Mouse (Mus musculus) heart, embryonic 13.5 days (tissue): ENCODE measurements around the gene Naa16. TPM values are rescaled to one million over a fixed set of nuclear protein-coding genes. Genes with fewer than 3 reads are reported as not detected.
A peak's percentile ranks its signal among the peaks of the same experiment; 100 is the strongest.

Experiments used
- ATAC-seq: fragments of 200-750 bp; cut with Nextera tagmentation; 2 replicates; pipeline ENCODE4 v1.8.0; 2017; ENCODE audit warnings: moderate TSS enrichment; ENCODE audit not compliant: insufficient number of reproducible peaks, low FRiP score, low TSS enrichment; ENCODE audit errors: extremely low read depth
- H3K27ac ChIP-seq: fragments of 300-500 bp; sonication (generic); replicated peaks from 2 replicates; pipeline ENCODE4 v1.5.1; 2015; ENCODE audit warnings: moderate library complexity, mild to moderate bottlenecking, inconsistent platforms
- H3K27me3 ChIP-seq: fragments of 300-500 bp; sonication (generic); replicated peaks from 2 replicates; pipeline ENCODE4 v1.6.1; 2015; ENCODE audit warnings: mild to moderate bottlenecking, inconsistent platforms
- H3K36me3 ChIP-seq: fragments of 300-500 bp; sonication (generic); 2 replicates; pipeline ENCODE4 v1.6.1; 2015; ENCODE audit warnings: mild to moderate bottlenecking, inconsistent platforms
- H3K4me1 ChIP-seq: fragments of 300-500 bp; sonication (generic); 2 replicates; pipeline ENCODE4 v1.6.1; 2015; ENCODE audit warnings: inconsistent platforms
- H3K4me2 ChIP-seq: fragments of 300-500 bp; sonication (generic); 2 replicates; pipeline ENCODE4 v1.6.1; 2015; ENCODE audit warnings: inconsistent platforms, mild to moderate bottlenecking, moderate library complexity
- H3K4me3 ChIP-seq: fragments of 300-500 bp; sonication (generic); 2 replicates; pipeline ENCODE4 v1.5.1; 2015; ENCODE audit warnings: moderate library complexity, mild to moderate bottlenecking, inconsistent platforms
- H3K9ac ChIP-seq: fragments of 300-500 bp; sonication (generic); 2 replicates; pipeline ENCODE4 v1.6.1; 2015; ENCODE audit warnings: inconsistent platforms, mild to moderate bottlenecking, moderate library complexity
- H3K9me3 ChIP-seq: fragments of 300-500 bp; sonication (generic); 2 replicates; pipeline ENCODE4 v1.6.1; 2016; ENCODE audit warnings: inconsistent platforms
- WGBS: fragments of 180-500 bp; shearing (Covaris S2); methylation state at CpG from one replicate; pipeline ENCODE4 v1.1.7; 2015; ENCODE audit warnings: mixed read lengths; 5-methylcytosine and 5-hydroxymethylcytosine counted together
- polyA plus RNA-seq: library from polyadenylated mRNA; unstranded; fragments of >200 nt; fragmentation: Nextera tagmentation; extraction: Ambion mirVana; gene quantifications from 2 replicates; pipeline ENCODE4 v1.2.1, GENCODE M21; 2015

Gene Naa16
- polyA plus RNA-seq, 1 experiment from 2014 or later, result 18.9 TPM

DNA sequence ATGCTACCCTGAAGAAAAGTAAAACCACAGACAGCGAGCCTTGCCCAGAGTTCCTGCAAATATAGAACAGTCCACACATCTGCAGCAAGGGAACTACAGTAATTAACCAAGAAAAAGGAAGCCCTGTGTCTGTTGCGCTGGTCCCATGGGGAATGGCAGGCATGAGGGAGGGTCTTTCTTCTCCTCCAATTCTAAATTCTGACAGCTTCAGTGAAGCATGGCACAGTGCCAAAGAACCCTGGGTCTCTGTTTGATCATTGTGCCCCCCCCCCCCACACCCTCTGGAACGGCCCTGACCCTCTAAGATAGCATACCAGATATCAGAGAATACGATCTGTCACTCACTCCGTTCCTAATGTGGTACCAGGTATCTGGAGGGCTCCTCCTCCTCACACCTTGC lies 93.7 kb downstream of the Naa16 start:
- no peak for ATAC-seq
- Histone ChIP-seq H3K9ac (no peak overlapping the region), H3K27me3 (peaks cover 26% of the 10 kb centered on the region), H3K4me2 (no peak overlapping the region), H3K4me1 (peaks cover 38% of the 10 kb centered on the region), H3K36me3 (no peaks in the 10 kb centered on the region), H3K4me3 (no peak overlapping the region), H3K27ac (no peak overlapping the region), H3K9me3 (no peaks in the 10 kb centered on the region)
- 48% methylated on average over 5 of the region's 5 CpGs for WGBS

DNA sequence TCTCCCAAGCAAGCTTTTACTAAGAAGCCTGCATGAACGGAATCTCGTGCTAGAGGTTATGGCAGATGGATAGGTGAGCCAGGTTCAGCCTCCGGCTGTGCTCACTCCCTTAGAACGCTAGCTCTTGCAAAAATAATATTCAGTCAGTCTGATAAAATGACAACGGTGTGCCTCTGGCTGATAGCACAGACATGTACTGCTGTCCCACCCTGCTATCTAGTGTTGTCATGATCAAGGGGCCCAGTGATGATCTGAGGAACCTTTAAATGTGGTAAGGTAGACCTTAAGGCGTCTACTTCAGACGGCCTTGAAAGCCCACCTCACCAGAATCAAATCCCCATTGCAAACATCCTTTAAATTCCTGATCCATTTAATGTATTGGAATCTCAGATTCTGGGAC lies 94.4 kb downstream of the Naa16 start:
- Histone ChIP-seq H3K27me3 (peaks cover 26% of the 10 kb centered on the region), H3K4me3 (no peak overlapping the region), H3K36me3 (no peaks in the 10 kb centered on the region), H3K4me2 (no peak overlapping the region), H3K9ac (no peak overlapping the region), H3K27ac (no peak overlapping the region), H3K4me1 (peaks cover 40% of the 10 kb centered on the region), H3K9me3 (no peaks in the 10 kb centered on the region)
- no peak for ATAC-seq
- 62% methylated on average over 7 of the region's 7 CpGs for WGBS

DNA sequence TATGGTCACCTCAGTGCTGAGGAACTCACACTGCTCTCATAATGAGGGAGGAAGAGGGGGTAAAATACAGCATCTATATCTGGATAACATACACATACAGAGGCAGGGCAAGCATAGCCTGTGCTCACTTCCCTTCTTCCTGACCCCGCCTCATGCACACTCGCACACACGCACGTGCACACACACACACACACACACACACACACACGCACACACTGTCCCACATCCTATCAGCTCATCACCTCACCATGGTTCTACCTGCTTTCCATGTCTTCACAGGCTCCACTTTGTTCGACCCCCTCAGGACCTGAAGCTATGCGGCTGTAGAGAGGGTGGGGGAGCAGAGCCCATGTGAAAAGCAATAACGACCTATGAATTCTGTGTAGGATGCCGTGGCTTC lies 95.0 kb downstream of the Naa16 start:
- Histone ChIP-seq H3K4me1 (peaks cover 39% of the 10 kb centered on the region), H3K27ac (no peak overlapping the region), H3K4me3 (no peak overlapping the region), H3K9me3 (no peaks in the 10 kb centered on the region), H3K36me3 (no peaks in the 10 kb centered on the region), H3K9ac (no peak overlapping the region), H3K4me2 (no peak overlapping the region), H3K27me3 (peaks cover 26% of the 10 kb centered on the region)
- no peak for ATAC-seq
- 90% methylated on average over 9 of the region's 9 CpGs for WGBS

DNA sequence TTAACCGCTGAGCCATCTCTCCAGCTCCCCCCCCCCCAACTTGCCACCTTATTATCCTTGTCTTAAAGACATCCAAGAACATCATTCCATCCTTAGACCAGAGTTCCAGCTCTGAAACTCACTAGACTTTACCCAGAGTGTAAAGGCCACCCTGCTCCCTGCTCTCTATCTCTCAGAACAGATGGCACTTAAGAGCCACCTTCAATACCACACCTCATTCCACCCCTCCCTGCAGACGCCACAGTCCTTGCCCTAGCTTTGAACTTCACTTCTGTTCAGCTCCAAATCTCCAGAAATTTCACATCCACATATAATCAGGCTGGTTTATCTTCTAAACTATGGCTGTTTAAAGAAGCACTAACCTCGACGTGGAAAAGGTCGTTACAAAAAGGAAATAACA lies 95.6 kb downstream of the Naa16 start:
- no peak overlapping the region for H3K9ac ChIP-seq
- H3K4me1 ChIP-seq, result peaks cover 40% of the 10 kb centered on the region
- peaks cover 22% of the 10 kb centered on the region for H3K27me3 ChIP-seq
- no peak overlapping the region for H3K27ac ChIP-seq
- no peak overlapping the region for H3K4me2 ChIP-seq
- no peak overlapping the region for H3K4me3 ChIP-seq
- ATAC-seq, result no peak
- no peaks in the 10 kb centered on the region for H3K9me3 ChIP-seq
- no peaks in the 10 kb centered on the region for H3K36me3 ChIP-seq
- whole genome bisulfite sequencing, result 63% methylated on average over 5 of the region's 5 CpGs

DNA sequence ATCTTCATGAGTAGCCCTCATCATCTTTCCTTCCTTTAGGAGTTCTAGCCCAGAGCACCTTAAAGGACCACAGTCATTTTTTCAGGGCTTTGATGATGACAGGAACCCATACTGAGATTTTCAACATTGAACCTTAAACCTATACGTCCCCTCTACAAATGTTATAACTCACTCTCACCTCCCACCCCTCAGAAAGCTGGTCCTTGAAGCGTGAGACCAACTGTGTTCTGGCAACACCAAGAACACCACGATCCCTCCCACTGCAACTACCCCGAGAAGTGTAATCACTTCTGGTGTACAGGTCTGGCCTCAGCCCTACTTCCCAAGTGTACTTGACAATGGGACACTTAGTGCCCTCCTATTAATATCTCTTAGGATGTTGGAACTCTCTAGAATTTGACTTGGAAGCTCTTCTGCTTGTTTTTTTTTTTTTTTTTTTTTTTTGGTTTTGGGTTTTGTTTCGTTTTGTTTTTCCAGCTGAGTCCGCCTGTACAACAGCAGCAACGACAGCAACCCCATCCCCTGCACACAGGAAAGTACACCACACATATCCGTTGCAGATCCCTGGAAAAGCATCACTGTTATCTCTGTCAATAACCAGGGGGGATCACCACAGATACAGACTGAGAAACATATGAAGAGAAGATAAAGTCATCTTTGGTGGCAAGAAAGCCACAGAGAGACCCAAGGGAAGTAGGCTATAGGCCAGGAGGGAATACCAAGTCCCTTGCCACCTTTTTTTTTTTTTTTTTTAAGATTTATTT lies 96.3 kb downstream of the Naa16 start:
- Histone ChIP-seq H3K9me3 (no peaks in the 10 kb centered on the region), H3K9ac (no peak overlapping the region), H3K4me3 (no peak overlapping the region), H3K27ac (no peak overlapping the region), H3K36me3 (no peaks in the 10 kb centered on the region), H3K4me2 (no peak overlapping the region), H3K4me1 (peaks cover 46% of the 10 kb centered on the region), H3K27me3 (peaks cover 17% of the 10 kb centered on the region)
- WGBS, result 77% methylated on average over 8 of the region's 8 CpGs
- ATAC-seq, result no peak

DNA sequence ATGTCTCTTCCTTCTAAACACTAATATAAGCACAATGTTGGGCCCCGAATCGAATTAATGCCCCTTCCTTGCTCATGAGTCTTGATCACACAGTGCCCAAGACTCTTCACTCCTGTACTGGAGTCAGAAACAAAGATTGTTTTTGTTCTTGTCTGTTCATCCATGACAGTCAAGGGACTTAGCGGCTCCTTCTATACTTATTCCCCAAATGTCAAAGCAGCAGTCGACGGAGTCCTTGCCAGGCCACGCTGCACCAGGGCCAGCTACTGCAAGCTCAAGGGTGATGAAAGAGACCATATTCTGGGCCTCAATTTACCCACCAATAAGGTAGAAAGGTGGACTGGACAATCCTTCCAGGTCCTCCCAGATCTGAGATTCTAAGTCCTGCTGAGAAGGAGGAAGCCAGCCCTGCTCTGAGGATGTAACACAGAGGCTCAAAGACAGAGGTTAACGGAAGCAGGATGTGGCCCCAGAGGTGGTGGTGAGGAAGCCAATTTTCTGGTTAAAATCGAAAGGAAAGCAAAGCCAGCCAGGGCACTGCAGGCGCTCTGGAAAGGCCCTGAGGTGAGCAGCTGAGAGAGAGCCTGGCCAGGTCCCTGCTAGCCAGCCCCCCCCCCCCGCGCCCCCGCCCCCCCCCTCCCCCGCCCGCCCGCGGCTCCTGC lies 97.3 kb downstream of the Naa16 start:
- 46% methylated on average over 11 of the region's 16 CpGs for WGBS
- no peak for ATAC-seq
- Histone ChIP-seq H3K4me2 (peak overlapping the region; percentile 37), H3K36me3 (no peaks in the 10 kb centered on the region), H3K9me3 (no peaks in the 10 kb centered on the region), H3K27me3 (peaks cover 7% of the 10 kb centered on the region; the same call in 1 of the 2 replicates), H3K9ac (no peak overlapping the region), H3K27ac (no peak overlapping the region), H3K4me3 (no peak overlapping the region), H3K4me1 (peaks cover 38% of the 10 kb centered on the region)

DNA sequence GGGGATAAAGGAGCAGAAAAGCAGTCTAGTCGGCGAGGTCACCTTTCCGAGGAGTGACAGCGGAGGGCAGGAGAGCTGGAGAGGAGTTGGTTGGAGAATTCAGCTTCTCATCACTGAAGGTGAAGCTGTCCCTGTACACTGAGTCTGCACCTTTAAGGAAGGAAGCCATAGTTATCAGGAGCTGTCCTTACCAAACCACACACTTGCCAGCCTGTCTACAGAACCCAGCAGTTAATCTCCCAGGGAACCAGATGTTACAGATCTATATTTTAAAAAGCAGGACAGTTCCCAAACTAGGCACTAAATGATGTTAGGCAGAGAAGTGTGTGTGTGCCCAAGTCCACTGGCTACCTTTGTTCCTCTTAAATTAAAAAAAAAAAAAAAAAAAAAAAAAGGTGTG lies 98.9 kb downstream of the Naa16 start:
- ATAC-seq, result no peak
- H3K27ac ChIP-seq, result no peak overlapping the region
- 95% methylated on average over 4 of the region's 4 CpGs for WGBS
- peaks cover 38% of the 10 kb centered on the region for H3K4me1 ChIP-seq
- no peak overlapping the region for H3K4me3 ChIP-seq
- H3K4me2 ChIP-seq, result no peak overlapping the region
- no peaks in the 10 kb centered on the region for H3K27me3 ChIP-seq
- H3K9me3 ChIP-seq, result no peaks in the 10 kb centered on the region
- no peak overlapping the region for H3K9ac ChIP-seq
- H3K36me3 ChIP-seq, result no peaks in the 10 kb centered on the region

DNA sequence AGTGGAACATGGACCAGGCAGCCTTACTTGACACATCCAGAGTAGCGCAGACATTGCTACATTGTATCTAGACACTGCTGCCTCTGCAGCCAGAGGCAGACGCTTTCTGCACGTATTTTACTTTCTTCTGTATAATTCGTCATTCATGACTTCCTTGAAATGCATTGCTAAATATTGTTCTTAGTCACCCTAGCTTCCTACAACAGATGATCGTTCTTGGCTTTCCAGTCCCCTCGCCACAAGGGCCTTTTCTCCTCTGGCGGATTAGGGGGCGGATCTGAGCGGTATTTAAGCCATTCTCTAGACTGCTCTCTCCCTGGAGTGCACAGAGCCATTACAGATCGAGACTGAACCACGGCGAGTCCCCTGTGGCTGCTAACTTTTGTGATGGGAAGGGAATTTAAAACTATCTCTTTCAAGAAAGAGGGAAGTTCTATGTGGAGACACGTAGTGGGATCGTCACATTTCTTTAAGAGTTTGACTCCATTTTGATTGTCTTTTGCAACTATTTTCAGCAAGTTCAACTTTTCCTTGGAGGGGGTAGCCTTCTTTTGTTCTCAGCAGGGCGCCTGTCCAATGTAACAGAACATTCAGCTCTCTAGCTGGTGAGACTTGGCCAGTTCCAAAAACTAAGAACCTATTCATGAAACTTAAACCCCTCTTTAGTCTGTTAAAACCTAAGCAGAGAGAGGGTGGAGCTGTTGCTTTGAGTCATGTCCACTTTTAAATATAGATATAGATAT lies 99.7 kb downstream of the Naa16 start:
- no peak overlapping the region for H3K4me3 ChIP-seq
- no peak overlapping the region for H3K27ac ChIP-seq
- no peaks in the 10 kb centered on the region for H3K9me3 ChIP-seq
- H3K27me3 ChIP-seq, result no peaks in the 10 kb centered on the region
- peak overlapping the region; percentile 39 for H3K4me2 ChIP-seq
- no peaks in the 10 kb centered on the region for H3K36me3 ChIP-seq
- ATAC-seq, result no peak
- WGBS, result 48% methylated on average over 15 of the region's 15 CpGs
- H3K4me1 ChIP-seq, result peaks cover 38% of the 10 kb centered on the region
- no peak overlapping the region for H3K9ac ChIP-seq

DNA sequence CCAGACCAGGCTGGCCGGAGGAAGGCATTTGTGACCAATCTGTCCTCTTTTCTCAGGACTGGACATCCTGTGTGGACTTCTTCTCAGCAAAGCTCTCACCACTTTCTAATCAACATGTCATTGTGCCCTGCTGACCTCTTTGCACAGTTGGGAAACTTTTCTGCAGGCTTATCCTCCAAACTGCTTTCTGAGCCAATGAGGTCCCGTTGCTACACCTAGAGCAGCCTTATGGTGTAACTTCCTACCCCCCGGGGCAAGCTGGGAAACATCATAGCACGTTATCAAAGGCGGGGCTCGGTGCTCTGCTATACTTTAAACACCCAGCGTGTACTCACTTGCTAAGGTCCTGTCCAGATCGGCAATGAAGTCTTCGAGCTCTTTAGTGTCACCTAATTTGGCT lies 100.7 kb downstream of the Naa16 start:
- Histone ChIP-seq H3K36me3 (no peaks in the 10 kb centered on the region), H3K4me3 (no peak overlapping the region), H3K9ac (no peak overlapping the region), H3K9me3 (no peaks in the 10 kb centered on the region), H3K4me1 (peaks cover 38% of the 10 kb centered on the region), H3K4me2 (peak overlapping the region; percentile 39), H3K27ac (no peak overlapping the region), H3K27me3 (no peaks in the 10 kb centered on the region)
- WGBS, result 17% methylated on average over 9 of the region's 9 CpGs
- no peak for ATAC-seq

DNA sequence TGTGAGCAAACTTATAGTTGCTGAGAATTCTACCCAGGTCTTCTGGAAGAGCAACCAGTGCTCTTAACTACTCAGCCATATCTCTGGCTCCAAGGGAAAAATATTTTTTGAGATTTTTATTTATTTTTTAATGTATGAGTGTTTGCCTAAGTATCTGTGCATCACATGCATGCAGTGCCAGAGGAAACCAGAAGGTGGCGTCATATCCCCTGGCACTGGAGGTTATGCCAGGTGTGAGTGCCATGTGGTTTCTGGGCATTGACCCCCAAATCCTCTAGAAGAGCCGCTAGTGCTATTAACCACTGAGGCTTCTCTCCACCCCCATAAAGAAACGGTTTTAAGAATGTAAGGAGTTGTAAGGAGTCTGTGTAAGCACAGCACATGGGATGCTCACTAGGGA lies 102.3 kb downstream of the Naa16 start:
- H3K27ac ChIP-seq, result no peak overlapping the region
- H3K36me3 ChIP-seq, result no peaks in the 10 kb centered on the region
- no peak overlapping the region for H3K4me2 ChIP-seq
- no peak overlapping the region for H3K4me3 ChIP-seq
- WGBS, result 65% methylated on average over 3 of the region's 3 CpGs
- no peak overlapping the region for H3K9ac ChIP-seq
- no peaks in the 10 kb centered on the region for H3K27me3 ChIP-seq
- ATAC-seq, result no peak
- H3K9me3 ChIP-seq, result peaks cover 4% of the 10 kb centered on the region; the same call in 1 of the 2 replicates
- peaks cover 30% of the 10 kb centered on the region for H3K4me1 ChIP-seq

DNA sequence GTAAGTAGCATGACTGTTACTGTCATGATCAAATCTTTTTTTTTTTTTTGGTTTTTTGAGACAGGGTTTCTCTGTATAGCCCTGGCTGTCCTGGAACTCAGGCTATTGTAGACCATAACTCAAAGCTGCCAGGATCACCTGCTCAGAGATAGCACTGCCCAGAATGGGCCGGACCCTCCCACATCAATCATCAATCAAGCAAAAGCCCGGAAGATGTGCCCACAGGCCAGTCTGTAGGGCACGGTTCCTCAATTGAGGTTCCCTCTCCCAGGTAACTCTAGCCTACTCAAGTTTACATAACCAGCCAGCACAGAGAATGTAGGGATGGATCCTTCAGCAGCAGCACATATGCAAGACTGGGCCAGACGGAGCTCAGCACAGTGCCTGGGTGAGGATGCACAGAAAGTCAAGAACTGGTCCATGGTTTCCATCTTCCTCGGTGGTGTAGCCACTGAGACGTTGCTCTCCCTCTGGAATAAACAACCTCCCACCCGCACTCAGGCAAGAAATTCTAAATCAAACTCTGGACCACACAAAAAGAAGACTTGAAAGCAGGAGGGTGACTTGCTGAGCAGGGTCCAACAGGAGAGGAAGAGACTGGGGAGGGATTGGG lies 103.2 kb downstream of the Naa16 start:
- whole genome bisulfite sequencing, result 88% methylated on average over 7 of the region's 7 CpGs
- Histone ChIP-seq H3K4me3 (no peak overlapping the region), H3K4me2 (no peak overlapping the region), H3K9ac (no peak overlapping the region), H3K27me3 (no peaks in the 10 kb centered on the region), H3K4me1 (peaks cover 22% of the 10 kb centered on the region), H3K9me3 (peaks cover 5% of the 10 kb centered on the region; the same call in 1 of the 2 replicates), H3K36me3 (no peaks in the 10 kb centered on the region), H3K27ac (no peak overlapping the region)
- no peak for ATAC-seq
